Mouse (Mus musculus): ENCODE data around the gene Kcnma1. TPM values are rescaled to one million over a fixed set of nuclear protein-coding genes. Genes with fewer than 3 reads are reported as not detected.

Kcnma1 gene
- polyA plus RNA-seq, 1 experiment from 2014 or later, result 0.04 TPM

- H3K4me1 ChIP-seq (ENCODE audit: insufficient read depth), result no peaks in the 10 kb centered on the region
- ATAC-seq (no peak), DNase-seq (no peak)
- H3K9me3 ChIP-seq (ENCODE audit: low read length), result no peaks in the 10 kb centered on the region
- no peak overlapping the region for H3K27ac ChIP-seq (ENCODE audit: low read depth)
- H3K36me3 ChIP-seq (replicated peaks; ENCODE audit: insufficient read depth, low read length), result no peaks in the 10 kb centered on the region
- no peaks in the 10 kb centered on the region for H3K27me3 ChIP-seq (ENCODE audit: insufficient read depth, low read length)
- TF ChIP-seq CTCF (IDR thresholded peaks at IDR 0.05; ENCODE audit: low read depth) (no peak), EP300 (IDR thresholded peaks at IDR 0.05; ENCODE audit: low read depth) (no peak)
- WGBS (ENCODE audit: insufficient replicate concordance), result 13% methylated on average over 3 of the region's 3 CpGs
- H3K4me2 ChIP-seq (ENCODE audit: low read depth, low read length), result no peak overlapping the region
- H3K9ac ChIP-seq (replicated peaks), result no peak overlapping the region
- no peak overlapping the region for H3K4me3 ChIP-seq (ENCODE audit: low read depth, low read length)
Measured at GRCm38 (mm10) chr14:23391566-23391965, 622.7 kb downstream of the Kcnma1 start.

GRCm38 (mm10) chr14:23390768-23391167 lies 623.5 kb downstream of the Kcnma1 start:
- WGBS (ENCODE audit: insufficient replicate concordance), result 73% methylated on average over 5 of the region's 5 CpGs
- no peaks in the 10 kb centered on the region for H3K27me3 ChIP-seq (ENCODE audit: insufficient read depth, low read length)
- ATAC-seq, result no peak

GRCm38 (mm10) chr14:23390161-23390560 lies 624.1 kb downstream of the Kcnma1 start:
- WGBS (ENCODE audit: insufficient replicate concordance), result 71% methylated on average over 4 of the region's 4 CpGs
- no peaks in the 10 kb centered on the region for H3K4me1 ChIP-seq (ENCODE audit: insufficient read depth)
- no peak overlapping the region for H3K27ac ChIP-seq (ENCODE audit: low read depth)
- no peak for ATAC-seq
- H3K9ac ChIP-seq (replicated peaks), result no peak overlapping the region
- DNase-seq, result no peak
- TF ChIP-seq EP300 (IDR thresholded peaks at IDR 0.05; ENCODE audit: low read depth) (no peak), CTCF (IDR thresholded peaks at IDR 0.05; ENCODE audit: low read depth) (no peak)
- no peaks in the 10 kb centered on the region for H3K9me3 ChIP-seq (ENCODE audit: low read length)
- H3K36me3 ChIP-seq (replicated peaks; ENCODE audit: insufficient read depth, low read length), result no peaks in the 10 kb centered on the region
- no peak overlapping the region for H3K4me3 ChIP-seq (ENCODE audit: low read depth, low read length)
- no peaks in the 10 kb centered on the region for H3K27me3 ChIP-seq (ENCODE audit: insufficient read depth, low read length)
- no peak overlapping the region for H3K4me2 ChIP-seq (ENCODE audit: low read depth, low read length)

More at GRCm38 (mm10) chr14:23390768-23391167, 623.5 kb downstream of the Kcnma1 start:
- H3K9me3 ChIP-seq (ENCODE audit: low read length), result no peaks in the 10 kb centered on the region
- H3K27ac ChIP-seq (ENCODE audit: low read depth), result no peak overlapping the region
- no peak overlapping the region for H3K9ac ChIP-seq (replicated peaks)
- no peaks in the 10 kb centered on the region for H3K4me1 ChIP-seq (ENCODE audit: insufficient read depth)
- H3K4me3 ChIP-seq (ENCODE audit: low read depth, low read length), result no peak overlapping the region
- no peaks in the 10 kb centered on the region for H3K36me3 ChIP-seq (replicated peaks; ENCODE audit: insufficient read depth, low read length)
- no peak for DNase-seq
- no peak overlapping the region for H3K4me2 ChIP-seq (ENCODE audit: low read depth, low read length)
- TF ChIP-seq EP300 (IDR thresholded peaks at IDR 0.05; ENCODE audit: low read depth) (no peak), CTCF (IDR thresholded peaks at IDR 0.05; ENCODE audit: low read depth) (no peak)

- DNase-seq, result no peak
- Histone ChIP-seq H3K9ac (replicated peaks) (no peak overlapping the region), H3K36me3 (replicated peaks; ENCODE audit: insufficient read depth, low read length) (no peaks in the 10 kb centered on the region), H3K27me3 (ENCODE audit: insufficient read depth, low read length) (no peaks in the 10 kb centered on the region), H3K4me3 (ENCODE audit: low read depth, low read length) (no peak overlapping the region), H3K4me1 (ENCODE audit: insufficient read depth) (no peaks in the 10 kb centered on the region), H3K27ac (ENCODE audit: low read depth) (no peak overlapping the region), H3K4me2 (ENCODE audit: low read depth, low read length) (no peak overlapping the region), H3K9me3 (ENCODE audit: low read length) (no peaks in the 10 kb centered on the region)
- WGBS (ENCODE audit: insufficient replicate concordance), result 86% methylated on average over 3 of the region's 3 CpGs
- ATAC-seq, result no peak
- TF ChIP-seq CTCF (IDR thresholded peaks at IDR 0.05; ENCODE audit: low read depth) (no peak), EP300 (IDR thresholded peaks at IDR 0.05; ENCODE audit: low read depth) (no peak)
Measured at GRCm38 (mm10) chr14:23386786-23387185, 627.5 kb downstream of the Kcnma1 start.

- Histone ChIP-seq H3K9ac (replicated peaks) (no peak overlapping the region), H3K27me3 (ENCODE audit: insufficient read depth, low read length) (no peaks in the 10 kb centered on the region), H3K4me2 (ENCODE audit: low read depth, low read length) (no peak overlapping the region), H3K9me3 (ENCODE audit: low read length) (no peaks in the 10 kb centered on the region), H3K36me3 (replicated peaks; ENCODE audit: insufficient read depth, low read length) (no peaks in the 10 kb centered on the region), H3K4me1 (ENCODE audit: insufficient read depth) (no peaks in the 10 kb centered on the region), H3K27ac (ENCODE audit: low read depth) (no peak overlapping the region), H3K4me3 (ENCODE audit: low read depth, low read length) (no peak overlapping the region)
- WGBS (ENCODE audit: insufficient replicate concordance), result 33% methylated on average over 11 of the region's 11 CpGs
- TF ChIP-seq CTCF (IDR thresholded peaks at IDR 0.05; ENCODE audit: low read depth) (no peak), EP300 (IDR thresholded peaks at IDR 0.05; ENCODE audit: low read depth) (no peak)
- no peak for DNase-seq
- ATAC-seq, result no peak
Measured at GRCm38 (mm10) chr14:23385776-23386608, 628.3 kb downstream of the Kcnma1 start.

DNA sequence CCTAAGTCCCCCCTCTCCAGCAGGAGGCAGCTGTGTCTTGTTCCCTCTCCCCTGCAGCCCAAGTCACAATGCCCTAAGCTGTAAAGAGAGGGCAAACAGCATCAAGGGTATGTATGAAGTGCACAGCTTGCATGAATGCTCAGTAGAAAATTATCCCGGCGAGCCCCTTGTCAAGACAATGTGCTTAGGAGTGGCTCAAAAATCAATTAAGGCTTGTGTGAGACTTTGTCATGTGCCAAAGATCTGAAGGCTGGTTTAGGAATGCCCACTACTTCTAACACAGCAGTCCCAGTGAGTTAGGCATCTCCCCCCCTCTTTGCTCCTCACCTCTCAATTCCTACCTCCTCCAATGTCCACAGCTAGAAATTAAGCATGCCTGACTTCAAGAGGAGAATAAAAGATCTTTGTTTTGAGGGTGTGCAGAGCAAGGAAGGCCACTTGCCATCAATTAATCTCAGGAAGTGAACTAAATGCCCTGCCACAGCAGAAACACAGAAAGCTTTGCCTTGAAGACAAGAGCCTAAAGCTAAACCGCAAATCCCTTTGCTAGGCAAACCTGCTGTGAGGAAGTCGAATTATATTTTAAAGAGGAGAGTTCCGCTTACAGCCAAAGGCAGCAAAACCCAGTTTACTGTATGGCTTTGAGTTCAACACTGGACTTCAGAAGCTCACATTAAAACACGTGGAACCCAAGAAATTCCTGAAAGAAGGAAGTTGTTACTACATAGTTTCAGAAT lies 635.8 kb downstream of the Kcnma1 start:
- Histone ChIP-seq H3K4me1 (ENCODE audit: insufficient read depth) (no peaks in the 10 kb centered on the region), H3K36me3 (replicated peaks; ENCODE audit: insufficient read depth, low read length) (no peaks in the 10 kb centered on the region), H3K4me3 (ENCODE audit: low read depth, low read length) (no peak overlapping the region), H3K4me2 (ENCODE audit: low read depth, low read length) (no peak overlapping the region), H3K9me3 (ENCODE audit: low read length) (no peaks in the 10 kb centered on the region), H3K9ac (replicated peaks) (no peak overlapping the region), H3K27ac (ENCODE audit: low read depth) (no peak overlapping the region), H3K27me3 (ENCODE audit: insufficient read depth, low read length) (no peaks in the 10 kb centered on the region)
- no peak for DNase-seq
- no peak for ATAC-seq
- no peak for TF ChIP-seq CTCF (IDR thresholded peaks at IDR 0.05; ENCODE audit: low read depth)
- no peak for TF ChIP-seq EP300 (IDR thresholded peaks at IDR 0.05; ENCODE audit: low read depth)
- whole genome bisulfite sequencing (ENCODE audit: insufficient replicate concordance), result 60% methylated on average over 6 of the region's 6 CpGs
